Mouse (Mus musculus) liver, embryonic 13.5 days (tissue): ENCODE measurements around the gene Agrp. TPM values are rescaled to one million over a fixed set of nuclear protein-coding genes. Genes with fewer than 3 reads are reported as not detected.

ENCODE experiments used
- ATAC-seq: fragments of 200-750 bp; cut with Nextera tagmentation; 2 replicates; pipeline ENCODE4 v1.8.0; 2017; ENCODE audit warnings: low read depth, mild to moderate bottlenecking, moderate number of reproducible peaks, moderate library complexity
- DNase-seq: peaks from one replicate; pipeline ENCODE4 v3.0.0; 2022
- H3K27ac ChIP-seq: fragments of 300-500 bp; sonication (generic); 2 replicates; pipeline ENCODE4 v1.5.1; 2015; ENCODE audit warnings: moderate library complexity, mild to moderate bottlenecking, inconsistent platforms
- H3K27me3 ChIP-seq: fragments of 300-500 bp; sonication (generic); 2 replicates; pipeline ENCODE4 v1.6.1; 2015; ENCODE audit warnings: mild to moderate bottlenecking, inconsistent platforms
- H3K36me3 ChIP-seq: fragments of 300-500 bp; sonication (generic); 2 replicates; pipeline ENCODE4 v1.6.1; 2015; ENCODE audit warnings: mild to moderate bottlenecking, inconsistent platforms
- H3K4me1 ChIP-seq: fragments of 300-500 bp; sonication (generic); replicated peaks from 2 replicates; pipeline ENCODE4 v1.6.1; 2015; ENCODE audit warnings: inconsistent platforms
- H3K4me2 ChIP-seq: fragments of 300-500 bp; sonication (generic); 2 replicates; pipeline ENCODE4 v1.6.1; 2015; ENCODE audit warnings: inconsistent platforms, mild to moderate bottlenecking, moderate library complexity
- H3K4me3 ChIP-seq: fragments of 300-500 bp; sonication (generic); replicated peaks from 2 replicates; pipeline ENCODE4 v1.5.1; 2015; ENCODE audit warnings: mild to moderate bottlenecking, inconsistent platforms
- H3K9ac ChIP-seq: fragments of 300-500 bp; sonication (generic); 2 replicates; pipeline ENCODE4 v1.6.1; 2015; ENCODE audit warnings: mild to moderate bottlenecking, inconsistent platforms
- H3K9me3 ChIP-seq: fragments of 300-500 bp; sonication (generic); replicated peaks from 2 replicates; pipeline ENCODE4 v1.6.1; 2016; ENCODE audit warnings: inconsistent platforms
- WGBS: fragments of 180-500 bp; shearing (Covaris S2); methylation state at CpG from one replicate; pipeline ENCODE4 v1.1.7; 2015; ENCODE audit not compliant: insufficient replicate concordance; 5-methylcytosine and 5-hydroxymethylcytosine counted together
- polyA plus RNA-seq: library from polyadenylated mRNA; unstranded; fragments of >200 nt; fragmentation: Nextera tagmentation; extraction: Ambion mirVana; gene quantifications from 2 replicates; pipeline ENCODE4 v1.2.1, GENCODE M21; 2015

Agrp gene
- polyA plus RNA-seq, 1 experiment from 2014 or later = 0.15 TPM

DNA sequence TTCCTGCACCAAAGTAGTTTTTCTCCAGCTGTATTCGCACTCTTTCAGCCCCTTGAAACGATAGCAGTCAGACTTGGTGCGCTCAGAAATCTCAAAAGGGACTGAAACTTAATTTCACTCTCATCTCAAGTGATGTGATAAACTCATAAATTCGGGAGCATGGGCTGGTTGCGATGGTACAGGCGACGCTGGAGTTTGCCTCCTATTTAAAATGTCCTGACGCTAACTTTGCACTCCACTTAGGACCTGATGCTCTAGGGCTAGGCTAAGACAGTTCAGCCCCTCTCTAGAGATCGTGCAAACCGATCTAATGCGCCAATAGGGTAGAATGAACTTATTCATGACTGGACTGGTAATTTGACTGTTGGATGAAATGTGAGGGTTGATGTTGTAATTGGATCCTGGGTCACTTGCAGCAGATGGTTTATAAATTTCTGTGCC, 428 bp upstream of the Agrp start:
- WGBS = under 1% methylated on average over 11 of the region's 11 CpGs
- Histone ChIP-seq H3K9ac (peak overlapping the region; percentile 99), H3K4me3 (peak overlapping the region; percentile 97), H3K27me3 (no peaks in the 10 kb centered on the region), H3K27ac (peak overlapping the region; percentile 100), H3K9me3 (no peaks in the 10 kb centered on the region), H3K4me1 (peaks cover 55% of the 10 kb centered on the region), H3K36me3 (peaks cover 7% of the 10 kb centered on the region; the same call in 1 of the 2 replicates), H3K4me2 (peak overlapping the region; percentile 99)
- DNase-seq (no peak), ATAC-seq (peak; percentile 30)

DNA sequence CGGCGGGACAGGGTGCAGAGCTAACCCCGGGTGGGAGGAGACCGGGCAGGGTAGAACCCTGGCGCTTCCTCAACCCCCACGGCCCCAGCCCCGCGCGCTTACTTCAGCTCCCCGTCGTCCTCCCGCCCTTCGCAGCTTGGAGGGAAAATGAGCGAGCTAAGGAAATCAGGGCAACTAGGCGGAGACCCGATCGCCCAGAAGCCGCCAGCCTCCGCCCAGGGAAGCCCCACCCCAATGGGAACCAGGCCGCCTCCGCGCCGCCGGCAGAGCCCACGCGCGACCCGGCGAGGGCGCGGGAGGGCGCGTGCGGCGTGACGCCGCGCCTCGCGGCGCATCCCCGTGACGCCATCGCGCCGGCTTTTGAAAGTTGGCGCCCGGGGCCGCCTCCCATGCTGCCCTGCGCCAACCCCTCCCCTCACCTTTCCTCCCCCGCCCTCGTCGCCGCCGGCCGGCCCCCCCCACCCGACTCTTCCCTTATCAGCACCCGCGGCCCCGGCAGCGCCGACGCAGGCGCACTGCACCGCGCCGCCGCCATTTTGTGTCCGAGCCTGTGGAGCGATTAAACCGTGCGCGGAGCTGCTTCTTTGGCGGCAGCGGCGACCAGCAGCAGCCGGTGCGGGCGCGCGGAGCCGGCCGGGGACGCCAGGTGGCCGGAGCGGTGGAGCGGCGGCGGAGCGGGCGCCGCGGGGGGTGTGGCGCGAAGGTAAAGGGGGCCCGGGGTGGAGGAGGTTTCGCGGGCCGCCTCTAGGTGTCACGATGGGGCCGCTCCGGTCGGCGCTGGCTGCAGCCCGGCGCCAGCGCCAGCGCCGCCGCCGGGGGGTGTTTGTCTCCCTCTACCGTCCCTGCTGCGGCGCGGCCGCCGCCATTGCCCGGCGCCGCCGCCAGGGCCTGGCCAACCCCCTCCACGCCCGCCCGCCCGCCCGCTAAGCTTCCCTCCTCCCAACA, 903 bp downstream of the Agrp start, which contains the start of gene Ctcf:
TSS of gene Ctcf (plus strand) at position 551 of the 945 bp plus-strand sequence.
- Histone ChIP-seq H3K36me3 (peaks cover 7% of the 10 kb centered on the region; the same call in 1 of the 2 replicates), H3K9ac (peak within 1 kb of the TSS; percentile 99), H3K4me2 (peak within 1 kb of the TSS; percentile 99), H3K27me3 (no peaks in the 10 kb centered on the region), H3K4me1 (peaks cover 49% of the 10 kb centered on the region), H3K4me3 (peak within 1 kb of the TSS; percentile 97), H3K27ac (peak within 1 kb of the TSS; percentile 100), H3K9me3 (no peaks in the 10 kb centered on the region)
- peak; percentile 85 for DNase-seq
- WGBS = under 1% methylated on average over 106 of the region's 126 CpGs
- peak; percentile 88 for ATAC-seq

- H3K9ac ChIP-seq = peak overlapping the region; percentile 99
- no peaks in the 10 kb centered on the region for H3K9me3 ChIP-seq
- no peaks in the 10 kb centered on the region for H3K27me3 ChIP-seq
- peak overlapping the region; percentile 100 for H3K27ac ChIP-seq
- no peak for ATAC-seq
- peaks cover 7% of the 10 kb centered on the region; the same call in 1 of the 2 replicates for H3K36me3 ChIP-seq
- peaks cover 43% of the 10 kb centered on the region for H3K4me1 ChIP-seq
- H3K4me2 ChIP-seq = peak overlapping the region; percentile 99
- H3K4me3 ChIP-seq = peak overlapping the region; percentile 97
- no peak for DNase-seq
- 6% methylated on average over 11 of the region's 11 CpGs for WGBS
Observed at GRCm38 (mm10) chr8:105635481-105635880, 1.7 kb downstream of the Agrp start.

DNA sequence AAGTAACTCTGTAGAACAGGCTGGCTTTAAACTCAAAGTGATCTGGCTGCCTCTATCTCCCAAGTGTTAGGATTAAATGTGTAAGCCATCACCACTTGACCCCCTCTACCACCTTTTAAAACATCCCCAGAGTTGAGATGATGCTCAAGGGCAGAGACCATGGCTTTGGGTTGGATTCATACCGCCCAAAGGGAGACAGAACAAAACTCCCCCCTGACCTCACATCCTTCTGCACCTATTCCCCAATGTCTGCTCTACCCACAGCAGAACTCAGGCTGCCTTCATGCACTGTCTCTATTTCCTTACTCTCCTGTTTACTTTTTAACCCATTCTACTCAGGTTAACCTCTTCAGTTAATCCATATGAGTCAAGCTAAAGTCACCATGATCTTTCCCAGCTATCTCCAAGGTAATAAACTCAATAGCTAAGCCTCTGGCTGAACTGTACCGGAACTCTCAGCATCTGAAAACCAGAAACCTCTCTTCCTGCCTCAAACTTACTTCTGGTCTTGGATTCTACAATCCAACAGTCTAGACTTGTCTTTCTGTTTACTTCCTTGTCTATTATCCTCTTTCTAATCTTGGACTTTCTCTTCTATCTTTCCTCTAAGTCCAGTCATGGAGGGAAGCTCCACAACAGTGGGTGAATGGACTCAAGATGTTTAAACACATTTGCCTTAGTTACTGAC, 2.3 kb downstream of the Agrp start:
- Histone ChIP-seq H3K27me3 (no peaks in the 10 kb centered on the region), H3K36me3 (peaks cover 7% of the 10 kb centered on the region; the same call in 1 of the 2 replicates), H3K9ac (peak overlapping the region; percentile 99), H3K4me3 (peak overlapping the region; percentile 97), H3K27ac (no peak overlapping the region), H3K4me2 (peak overlapping the region; percentile 99), H3K4me1 (peaks cover 39% of the 10 kb centered on the region), H3K9me3 (no peaks in the 10 kb centered on the region)
- DNase-seq (no peak), ATAC-seq (no peak)
- WGBS = 78% methylated on average over 2 of the region's 2 CpGs

GRCm38 (mm10) chr8:105629337-105629736, 7.9 kb downstream of the Agrp start:
- DNase-seq = no peak
- H3K9me3 ChIP-seq = no peaks in the 10 kb centered on the region
- no peak overlapping the region for H3K4me3 ChIP-seq
- peaks cover 5% of the 10 kb centered on the region; the same call in 1 of the 2 replicates for H3K4me1 ChIP-seq
- no peaks in the 10 kb centered on the region for H3K36me3 ChIP-seq
- no peaks in the 10 kb centered on the region for H3K27me3 ChIP-seq
- H3K4me2 ChIP-seq = no peak overlapping the region
- no peak overlapping the region for H3K9ac ChIP-seq
- ATAC-seq = no peak
- no peak overlapping the region for H3K27ac ChIP-seq
- 72% methylated on average over 4 of the region's 4 CpGs for WGBS

GRCm38 (mm10) chr8:105626086-105626485, 11.1 kb downstream of the Agrp start:
- no peak for ATAC-seq
- no peak overlapping the region for H3K27ac ChIP-seq
- WGBS = 81% methylated on average over 1 of the region's 1 CpGs
- H3K27me3 ChIP-seq = no peaks in the 10 kb centered on the region
- no peak overlapping the region for H3K4me2 ChIP-seq
- H3K9ac ChIP-seq = no peak overlapping the region
- peaks cover 15% of the 10 kb centered on the region for H3K36me3 ChIP-seq
- no peaks in the 10 kb centered on the region for H3K9me3 ChIP-seq
- H3K4me3 ChIP-seq = no peak overlapping the region
- peaks cover 21% of the 10 kb centered on the region for H3K4me1 ChIP-seq
- no peak for DNase-seq

DNA sequence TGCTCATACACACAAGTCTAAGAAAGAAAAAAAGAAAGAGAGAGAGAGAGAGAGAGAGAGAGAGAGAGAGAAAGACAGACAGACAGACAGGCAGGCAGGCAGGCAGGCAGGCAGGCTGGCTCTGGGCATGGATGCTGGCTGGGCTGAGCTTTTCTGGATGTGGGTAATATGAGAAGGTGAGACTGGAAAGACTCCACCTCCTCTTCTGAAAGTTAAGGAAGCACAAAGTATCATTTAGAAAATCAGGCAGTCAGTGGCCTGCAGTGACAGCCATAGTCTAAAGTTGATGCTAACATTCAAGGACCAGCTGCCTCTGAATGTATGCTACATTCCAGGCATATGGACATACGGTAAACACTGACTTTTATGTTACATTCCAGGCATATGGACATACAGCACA, 12.4 kb downstream of the Agrp start:
- 80% methylated on average over 1 of the region's 1 CpGs for WGBS
- DNase-seq (no peak), ATAC-seq (no peak)
- peaks cover 21% of the 10 kb centered on the region for H3K4me1 ChIP-seq
- H3K27ac ChIP-seq = no peak overlapping the region
- no peak overlapping the region for H3K4me3 ChIP-seq
- no peaks in the 10 kb centered on the region for H3K9me3 ChIP-seq
- H3K9ac ChIP-seq = no peak overlapping the region
- no peak overlapping the region for H3K4me2 ChIP-seq
- no peaks in the 10 kb centered on the region for H3K27me3 ChIP-seq
- peaks cover 28% of the 10 kb centered on the region for H3K36me3 ChIP-seq

DNA sequence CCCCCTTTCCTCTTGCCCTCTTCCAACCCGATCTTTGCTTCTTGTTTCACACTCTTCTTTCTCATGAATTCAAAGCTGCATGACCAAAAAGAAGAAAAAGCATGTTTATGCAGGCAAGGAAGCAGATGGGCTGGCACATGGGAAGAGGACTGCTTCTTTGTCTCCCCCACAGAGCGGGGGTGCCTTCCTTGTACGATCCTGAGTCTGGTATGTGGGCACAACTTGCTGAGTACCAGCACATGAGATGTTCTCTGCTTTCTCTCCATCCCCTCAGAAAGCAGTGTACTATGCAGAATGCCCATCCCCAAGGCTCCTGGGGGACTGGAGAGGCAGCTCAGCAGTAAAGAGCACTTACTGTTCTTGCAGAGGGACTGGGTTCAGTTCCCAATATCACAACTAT, 12.8 kb downstream of the Agrp start:
- Histone ChIP-seq H3K27me3 (no peaks in the 10 kb centered on the region), H3K36me3 (peaks cover 32% of the 10 kb centered on the region), H3K9ac (no peak overlapping the region), H3K4me2 (no peak overlapping the region), H3K4me3 (no peak overlapping the region), H3K9me3 (no peaks in the 10 kb centered on the region), H3K4me1 (peaks cover 21% of the 10 kb centered on the region), H3K27ac (no peak overlapping the region)
- WGBS = 59% methylated on average over 3 of the region's 3 CpGs
- ATAC-seq = no peak
- no peak for DNase-seq

DNA sequence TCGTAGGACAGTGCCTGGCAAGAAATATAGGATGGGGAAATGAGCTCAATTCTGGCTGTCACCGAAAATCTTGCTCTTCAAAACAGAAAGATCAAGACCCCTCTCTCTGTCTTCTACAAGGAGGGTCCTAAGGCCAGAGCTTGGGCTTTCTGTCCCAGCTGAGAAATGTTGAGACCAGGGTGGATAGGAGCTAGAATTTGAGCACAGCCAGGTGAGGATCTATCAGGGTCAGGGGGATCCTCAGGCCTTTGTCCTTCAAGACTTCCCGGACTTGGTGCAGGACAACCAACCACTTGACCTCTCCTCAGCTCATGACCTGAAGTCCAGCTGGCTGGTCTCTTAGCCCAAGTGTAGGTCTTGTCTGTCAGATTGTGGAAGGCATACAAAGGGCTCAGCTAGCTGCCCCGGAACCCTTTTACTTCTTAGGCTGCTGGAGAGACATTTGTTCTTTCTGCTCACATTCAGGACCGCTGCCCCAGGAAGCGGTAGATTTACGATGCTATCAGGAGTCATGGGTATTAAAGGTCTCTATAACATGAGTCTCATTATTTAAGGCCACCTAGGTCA, 13.4 kb downstream of the Agrp start:
- 68% methylated on average over 7 of the region's 7 CpGs for WGBS
- Histone ChIP-seq H3K9ac (no peak overlapping the region), H3K9me3 (no peaks in the 10 kb centered on the region), H3K36me3 (peaks cover 38% of the 10 kb centered on the region), H3K27ac (0 out of 2 replicates have a peak overlapping the region, but pooled peaks have one; percentile 9), H3K4me2 (no peak overlapping the region), H3K27me3 (no peaks in the 10 kb centered on the region), H3K4me1 (peaks cover 21% of the 10 kb centered on the region), H3K4me3 (no peak overlapping the region)
- DNase-seq (no peak), ATAC-seq (no peak)

DNA sequence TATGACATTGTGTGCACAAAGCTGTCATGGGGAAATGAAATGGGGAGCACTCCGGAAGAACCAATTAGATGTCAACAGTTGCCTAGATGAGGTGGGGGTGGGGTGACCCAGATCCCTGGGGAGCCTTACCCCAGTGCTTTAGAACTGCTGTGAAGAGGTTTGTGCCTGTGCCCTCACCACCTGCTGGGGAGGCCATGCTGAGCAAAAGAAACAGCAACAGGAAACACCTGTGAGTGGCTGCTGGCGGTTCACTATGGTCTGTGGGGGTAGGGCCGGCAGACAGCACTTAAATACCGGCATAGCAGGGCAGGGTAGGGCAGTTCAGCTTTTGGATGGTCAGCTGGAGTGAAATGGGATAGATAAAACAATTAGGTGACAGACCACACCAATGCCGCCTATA, 14.1 kb downstream of the Agrp start:
- Histone ChIP-seq H3K4me3 (no peak overlapping the region), H3K4me1 (peaks cover 21% of the 10 kb centered on the region), H3K36me3 (peaks cover 45% of the 10 kb centered on the region), H3K27me3 (no peaks in the 10 kb centered on the region), H3K9ac (no peak overlapping the region; the same call in 1 of the 2 replicates), H3K4me2 (no peak overlapping the region), H3K9me3 (no peaks in the 10 kb centered on the region), H3K27ac (no peak overlapping the region)
- no peak for DNase-seq
- no peak for ATAC-seq
- WGBS = 37% methylated on average over 5 of the region's 5 CpGs

- DNase-seq (peak; percentile 81), ATAC-seq (peak; percentile 85)
- Histone ChIP-seq H3K4me2 (no peak overlapping the region), H3K27me3 (no peaks in the 10 kb centered on the region), H3K27ac (no peak overlapping the region), H3K4me3 (no peak overlapping the region), H3K4me1 (peaks cover 21% of the 10 kb centered on the region), H3K36me3 (peaks cover 51% of the 10 kb centered on the region), H3K9ac (no peak overlapping the region), H3K9me3 (no peaks in the 10 kb centered on the region)
- WGBS = 6% methylated on average over 8 of the region's 8 CpGs
Observed at GRCm38 (mm10) chr8:105622421-105622920, 14.7 kb downstream of the Agrp start.
